Mouse (Mus musculus) testis, adult 2 months (tissue): ENCODE measurements around the gene Setd7. TPM values are rescaled to one million over a fixed set of nuclear protein-coding genes. Genes with fewer than 3 reads are reported as not detected.

ENCODE experiments used
- H3K27ac ChIP-seq: fragments of 200-500 bp; 2 replicates; pipeline ENCODE4 v1.5.1; 2012; ENCODE audit warnings: low read depth, low read length; ENCODE audit not compliant: control insufficient read depth, insufficient read depth
- H3K27me3 ChIP-seq: fragments of 200-500 bp; 2 replicates; pipeline ENCODE4 v1.6.1; 2012; ENCODE audit warnings: mild to moderate bottlenecking, low read length, moderate library complexity; ENCODE audit not compliant: control insufficient read depth, insufficient read depth
- H3K36me3 ChIP-seq: fragments of 200-500 bp; 2 replicates; pipeline ENCODE4 v1.6.1; 2012; ENCODE audit warnings: mild to moderate bottlenecking, low read length; ENCODE audit not compliant: control insufficient read depth, insufficient read depth
- H3K4me1 ChIP-seq: fragments of 200-500 bp; 2 replicates; pipeline ENCODE4 v1.6.1; 2012; ENCODE audit warnings: low read length; ENCODE audit not compliant: control insufficient read depth, insufficient read depth
- H3K4me3 ChIP-seq: fragments of 200-500 bp; 2 replicates; pipeline ENCODE4 v1.5.1; 2012; ENCODE audit warnings: low read depth, mild to moderate bottlenecking, low read length, moderate library complexity, mixed read lengths; ENCODE audit not compliant: control insufficient read depth
- CTCF ChIP-seq: fragments of 200-500 bp; IDR thresholded peaks from 2 replicates; pipeline ENCODE4 v1.5.1; 2012; ENCODE audit warnings: low read depth, mild to moderate bottlenecking, inconsistent platforms, low read length, moderate library complexity; ENCODE audit not compliant: control insufficient read depth, insufficient read depth, insufficient replicate concordance
- POLR2A ChIP-seq: fragments of 200-500 bp; IDR thresholded peaks from 2 replicates; pipeline ENCODE4 v1.6.1; 2012; ENCODE audit warnings: low read depth, mild to moderate bottlenecking, inconsistent platforms, low read length, moderate library complexity; ENCODE audit not compliant: control insufficient read depth
- polyA plus RNA-seq: library from polyadenylated mRNA; depleted of rRNA; stranded (reverse); fragments of >200 nt; gene quantifications from 2 replicates; pipeline ENCODE4 v1.2.3, GENCODE M21; 2012

Setd7 gene
- polyA plus RNA-seq, 1 experiment: 1.6 TPM

DNA sequence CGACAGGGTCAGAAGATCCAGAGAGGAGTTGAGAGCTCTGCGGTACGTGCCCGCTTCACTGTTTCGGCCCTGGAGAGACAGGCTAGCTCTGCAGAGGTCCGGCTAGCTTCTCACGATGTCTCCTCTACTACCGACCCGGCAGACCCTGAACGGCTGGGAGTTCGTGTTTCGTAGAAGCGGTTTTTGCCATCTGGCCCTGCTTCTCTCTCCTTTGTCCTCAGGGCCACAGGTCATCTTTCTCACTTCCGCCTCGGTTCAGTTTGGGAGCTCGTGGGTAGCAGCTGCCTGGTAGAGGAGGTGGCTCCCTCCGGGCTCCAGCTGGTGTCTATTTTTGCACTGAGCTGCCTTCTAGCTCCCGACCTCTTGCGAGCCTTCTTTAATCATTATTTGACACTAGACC is 55.2 kb downstream of the Setd7 start:
- Histone ChIP-seq H3K4me1 (peaks cover 4% of the 10 kb centered on the region; the same call in 1 of the 2 replicates), H3K36me3 (no peaks in the 10 kb centered on the region), H3K27ac (peak overlapping the region; percentile 44), H3K4me3 (peak overlapping the region; percentile 35), H3K27me3 (no peaks in the 10 kb centered on the region)
- TF ChIP-seq CTCF: no peak
- no peak for TF ChIP-seq POLR2A

DNA sequence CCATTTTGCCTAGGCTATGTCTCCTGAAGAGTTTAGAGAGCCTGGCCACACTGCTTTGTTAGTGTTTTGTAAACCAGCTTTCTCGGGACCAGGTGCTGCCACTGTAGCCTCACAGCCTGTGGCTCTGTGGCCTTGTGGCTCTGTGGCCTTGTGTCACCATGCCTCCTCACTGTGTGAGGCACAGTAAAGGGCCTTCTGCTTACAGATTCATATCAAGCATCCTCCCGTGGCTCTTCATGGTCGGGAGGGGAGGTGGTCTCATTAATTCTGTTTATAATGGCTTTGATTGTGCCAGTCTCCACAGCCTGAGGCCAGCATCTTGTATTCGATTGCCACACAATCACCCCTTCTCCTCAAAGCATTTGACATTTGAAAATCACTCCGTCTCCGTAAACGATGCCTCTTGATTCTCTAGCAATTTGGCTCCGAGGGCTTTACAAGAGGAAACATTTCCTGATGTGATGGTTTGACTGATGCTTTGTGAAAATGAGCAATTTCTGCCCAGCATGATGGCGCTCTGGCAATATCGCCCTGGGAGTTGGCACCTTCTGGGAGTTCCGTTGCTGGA is 56.2 kb downstream of the Setd7 start:
- no peaks in the 10 kb centered on the region for H3K36me3 ChIP-seq
- no peaks in the 10 kb centered on the region for H3K27me3 ChIP-seq
- TF ChIP-seq CTCF: no peak
- no peak for TF ChIP-seq POLR2A
- peaks cover 4% of the 10 kb centered on the region; the same call in 1 of the 2 replicates for H3K4me1 ChIP-seq
- H3K27ac ChIP-seq: no peak overlapping the region
- H3K4me3 ChIP-seq: no peak overlapping the region

- no peaks in the 10 kb centered on the region for H3K27me3 ChIP-seq
- no peaks in the 10 kb centered on the region for H3K4me1 ChIP-seq
- no peak overlapping the region for H3K4me3 ChIP-seq
- H3K27ac ChIP-seq: no peak overlapping the region
- H3K36me3 ChIP-seq: no peaks in the 10 kb centered on the region
- TF ChIP-seq POLR2A (no peak), CTCF (no peak)
Observed at GRCm38 (mm10) chr3:51499876-51500275, 60.8 kb downstream of the Setd7 start.

GRCm38 (mm10) chr3:51498659-51499058 is 62.0 kb downstream of the Setd7 start:
- Histone ChIP-seq H3K4me1 (no peaks in the 10 kb centered on the region), H3K27ac (no peak overlapping the region), H3K27me3 (no peaks in the 10 kb centered on the region), H3K36me3 (peaks cover 2% of the 10 kb centered on the region), H3K4me3 (no peak overlapping the region)
- no peak for TF ChIP-seq POLR2A
- no peak for TF ChIP-seq CTCF

DNA sequence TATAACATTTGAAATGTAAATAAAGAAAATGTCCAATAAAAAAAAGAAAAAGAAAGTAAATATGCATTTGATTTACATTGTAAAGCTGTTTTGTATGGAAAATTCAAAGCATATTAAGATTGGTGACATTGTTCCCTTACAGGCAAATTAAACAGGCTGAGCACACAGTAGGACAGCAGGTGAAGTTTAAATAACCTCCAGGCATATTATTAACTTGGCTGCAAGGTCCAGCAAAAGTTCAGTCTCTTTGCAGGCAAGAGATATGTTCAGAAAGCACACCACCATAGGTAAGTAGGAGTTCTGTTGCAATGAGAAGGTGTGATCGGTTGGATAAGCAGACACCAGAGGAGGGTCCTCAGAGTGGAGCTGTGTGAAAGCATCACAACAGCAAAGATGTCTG is 62.7 kb downstream of the Setd7 start:
- no peaks in the 10 kb centered on the region for H3K27me3 ChIP-seq
- no peaks in the 10 kb centered on the region for H3K4me1 ChIP-seq
- TF ChIP-seq POLR2A: no peak
- TF ChIP-seq CTCF: no peak
- no peak overlapping the region for H3K27ac ChIP-seq
- H3K36me3 ChIP-seq: peaks cover 2% of the 10 kb centered on the region
- H3K4me3 ChIP-seq: no peak overlapping the region

DNA sequence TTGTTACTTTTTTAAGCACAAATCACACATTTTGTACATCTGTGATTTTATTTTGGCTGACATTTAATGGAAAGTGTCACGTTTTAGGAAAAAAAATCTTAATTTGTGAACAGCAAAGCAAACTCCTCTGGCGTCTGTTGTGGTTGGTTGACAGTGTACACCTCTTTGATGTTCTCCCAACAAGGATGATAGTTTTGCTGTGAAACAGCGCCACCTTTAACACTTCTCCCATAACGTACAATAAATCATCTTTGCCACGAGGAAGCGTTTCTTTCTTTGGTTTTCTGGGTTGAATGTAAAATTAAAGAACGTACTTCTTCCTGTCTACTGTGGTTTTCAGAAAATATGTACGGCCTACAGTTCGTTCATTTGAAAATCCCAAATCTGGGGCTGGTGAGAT is 65.0 kb downstream of the Setd7 start:
- Histone ChIP-seq H3K27me3 (no peaks in the 10 kb centered on the region), H3K27ac (no peak overlapping the region), H3K4me3 (no peak overlapping the region), H3K4me1 (no peaks in the 10 kb centered on the region), H3K36me3 (peaks cover 2% of the 10 kb centered on the region)
- no peak for TF ChIP-seq CTCF
- TF ChIP-seq POLR2A: no peak

GRCm38 (mm10) chr3:51494466-51494865 is 66.2 kb downstream of the Setd7 start:
- no peak overlapping the region for H3K4me3 ChIP-seq
- H3K4me1 ChIP-seq: no peaks in the 10 kb centered on the region
- no peak for TF ChIP-seq CTCF
- TF ChIP-seq POLR2A: no peak
- H3K27me3 ChIP-seq: no peaks in the 10 kb centered on the region
- H3K27ac ChIP-seq: no peak overlapping the region
- H3K36me3 ChIP-seq: peaks cover 2% of the 10 kb centered on the region
